Mouse (Mus musculus) liver, adult 10 weeks (tissue): ENCODE measurements around the gene Aff1. TPM values are rescaled to one million over a fixed set of nuclear protein-coding genes. Genes with fewer than 3 reads are reported as not detected.

Source experiments
- polyA plus RNA-seq: library from polyadenylated mRNA; stranded (reverse); fragments of 350-450 nt; fragmentation: Illumina TruSeq; extraction: RNeasy Lipid Tissue Mini Kit (QIAGEN cat#74804); gene quantifications from one replicate; pipeline ENCODE4 v1.2.3, GENCODE M21; 2014; ENCODE audit warnings: low read depth, low replicate concordance

The Aff1 gene
- 9.7 TPM for polyA plus RNA-seq

DNA sequence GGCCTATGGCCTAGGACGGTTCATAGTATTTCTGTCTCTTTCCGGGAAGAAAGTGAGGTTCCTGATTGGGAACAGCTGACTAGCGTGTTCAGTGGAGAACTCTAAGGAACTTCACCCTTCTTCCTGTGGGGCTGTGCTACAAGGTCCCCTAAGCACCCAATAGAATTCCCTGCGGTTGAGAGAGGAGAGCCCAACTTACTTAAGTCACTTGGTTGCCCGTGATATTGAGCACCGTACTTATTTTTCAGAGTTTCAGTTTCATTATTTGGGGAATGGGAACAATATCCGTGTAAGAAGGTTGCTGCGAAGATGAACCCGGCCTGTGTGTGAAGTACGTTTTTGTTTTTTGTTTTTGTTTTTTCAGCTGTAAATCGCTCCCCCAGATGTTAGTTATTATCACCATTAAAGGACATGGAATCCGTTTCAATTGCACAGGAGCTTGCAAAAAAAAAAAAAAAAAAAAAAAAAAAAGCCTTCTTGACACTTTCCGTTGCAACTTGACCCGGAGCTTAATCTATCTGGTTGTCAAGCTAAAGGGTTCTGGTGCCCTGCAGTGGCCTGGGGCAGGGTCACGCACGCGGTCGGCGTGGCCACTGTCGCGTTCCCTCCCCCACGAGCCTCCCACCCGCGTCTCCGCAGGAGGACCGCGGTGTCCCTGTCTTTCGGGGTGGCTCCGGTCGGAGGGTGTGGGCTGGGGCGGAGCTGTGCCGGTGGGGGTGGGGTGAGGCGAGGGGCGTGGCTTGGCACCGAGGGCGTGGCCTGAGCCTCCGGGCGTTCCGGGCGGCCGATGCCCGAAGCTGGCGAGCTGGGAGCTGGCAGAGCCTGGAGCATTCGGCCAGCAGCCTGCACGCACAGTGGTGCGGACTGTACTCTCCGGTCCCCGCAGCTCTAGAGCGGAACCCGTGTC lies at the start of gene Aff1:
Gene Aff1, plus strand, starts transcription at position 751 of the 907 bp plus-strand sequence.

DNA sequence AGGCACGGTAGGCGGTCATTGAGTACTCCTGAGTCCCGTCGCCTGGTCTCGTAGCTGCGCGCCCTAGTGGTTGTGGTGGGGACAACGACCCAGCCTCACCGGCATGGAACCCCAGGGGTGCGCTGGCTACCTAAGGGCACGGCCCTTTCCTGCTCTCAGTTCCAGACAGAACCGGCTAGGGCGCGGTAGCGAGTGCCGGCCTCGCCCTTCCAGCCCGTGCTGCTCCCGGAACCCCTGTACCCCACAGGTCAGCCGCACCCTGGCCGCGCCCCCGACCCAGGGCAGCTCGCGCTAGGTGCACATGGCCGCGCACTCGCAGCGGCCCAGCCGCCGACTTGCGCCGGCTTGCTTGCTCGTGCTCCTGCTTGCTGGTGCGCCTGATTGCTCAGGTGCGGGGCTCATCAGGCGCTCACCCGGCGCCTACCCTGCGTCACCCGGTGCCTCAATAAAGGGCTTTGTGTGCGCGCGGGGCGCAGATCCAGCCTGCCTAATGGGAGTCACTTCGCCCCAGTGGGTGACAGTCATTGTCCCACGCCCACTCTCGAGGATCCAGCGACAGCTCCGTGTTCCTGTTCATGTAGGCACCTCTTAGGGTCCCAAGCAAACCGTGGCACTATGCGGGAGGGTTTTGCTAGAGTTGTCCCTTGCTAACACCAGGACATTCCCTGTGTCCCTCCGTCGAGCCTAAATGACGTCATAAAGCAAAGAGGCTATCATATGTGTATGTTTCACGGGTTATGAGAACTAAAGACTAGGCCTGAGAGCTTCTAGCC lies 36.6 kb upstream of the Aff1 start, which contains the start of gene 1700016H13Rik:
Gene 1700016H13Rik, minus strand, starts transcription at position 665 of the 773 bp plus-strand sequence.

Other genes with a start within 250 kb of the Aff1 start
- gene Slc10a6, start 63.0 kb upstream of the Aff1 start, polyA plus RNA-seq: not detected
- not detected for gene 1700016H13Rik, start 36.4 kb upstream of the Aff1 start, polyA plus RNA-seq
- gene Klhl8, start 218.9 kb downstream of the Aff1 start, polyA plus RNA-seq: 1.4 TPM